Mouse (Mus musculus) stomach, postnatal 0 days (tissue): ENCODE data around the gene Olfr1056.
"Not testable (repeated sequence)": the region's sequence is repeated elsewhere in the genome, so short reads cannot be mapped to it uniquely, and the experiment has no call there.

Experiments used
- CTCF ChIP-seq: IDR thresholded peaks from 2 replicates; pipeline ENCODE4 v1.5.1; 2016; ENCODE audit warnings: antibody characterized with exemption, low read depth, mild to moderate bottlenecking, moderate library complexity
- EP300 ChIP-seq: optimal IDR thresholded peaks from 2 replicates; pipeline ENCODE3; 2016; ENCODE audit warnings: antibody characterized with exemption

DNA sequence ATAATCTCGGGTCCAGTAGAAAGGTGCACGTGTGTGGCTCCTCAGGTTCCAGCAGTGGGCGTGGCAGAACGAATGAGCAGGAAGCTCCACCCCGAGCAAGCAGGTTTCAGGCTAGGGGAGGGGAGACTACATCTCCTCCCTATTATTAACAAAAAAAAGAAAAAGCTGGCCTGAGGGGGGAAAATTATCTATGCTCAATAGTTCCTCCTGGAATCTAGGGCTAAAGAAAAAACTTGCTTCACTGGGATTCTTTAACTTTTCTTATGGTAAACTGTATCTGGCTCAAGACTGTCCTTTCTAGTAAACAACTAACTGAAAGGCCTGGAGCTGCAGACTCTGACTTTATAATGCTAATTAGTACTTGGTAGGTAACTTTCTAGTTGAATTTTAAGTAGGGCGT lies 4.1 kb upstream of the Olfr1056 start:
- not testable (repeated sequence) for TF ChIP-seq EP300, CTCF
